In the genomic region with DNA sequence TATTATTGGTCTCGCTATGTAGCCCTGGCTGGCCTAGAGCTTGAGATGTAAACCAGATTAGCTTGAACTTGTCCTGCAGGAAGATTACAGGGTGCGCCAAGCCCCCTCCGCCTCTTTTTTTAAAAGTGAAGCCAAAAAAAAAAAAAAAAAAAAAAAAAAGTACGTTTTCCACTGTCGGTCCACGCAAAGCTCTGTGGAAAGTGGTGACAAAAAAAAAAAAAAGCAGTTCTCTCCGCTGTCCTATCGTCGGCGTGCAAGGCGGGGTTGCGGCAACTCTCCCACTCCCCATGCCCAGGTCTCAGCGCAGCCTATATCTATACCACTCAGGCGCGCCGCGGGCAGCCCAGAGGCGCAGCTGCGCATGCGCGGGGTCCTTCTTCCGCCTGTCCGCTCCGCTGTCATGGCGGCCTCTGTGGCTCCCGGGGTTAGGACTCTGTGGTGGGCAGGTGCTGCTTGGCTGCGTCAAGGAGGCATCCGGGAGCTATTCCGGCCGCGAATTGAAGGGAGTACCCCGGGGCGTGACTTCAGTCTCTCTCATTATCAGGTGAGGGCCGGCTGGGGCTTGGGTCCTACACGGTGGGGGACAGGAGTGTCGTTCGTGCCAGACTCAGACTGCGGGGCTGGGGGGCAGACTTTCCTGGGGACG, we compare ENCODE assay signal across 8 mouse cellular contexts. TPM values are rescaled to one million over a fixed set of nuclear protein-coding genes. Genes with fewer than 3 reads are reported as not detected.
DNase-seq lines count a peak whose midpoint lies in the region; ATAC-seq and TF ChIP-seq lines count a peak whose summit lies in the region.

A gene (plus strand): TSS at position 368 of the 646 bp plus-strand sequence.

- DNase-seq in brain, embryonic 14.5 days (ENCODE audit: low read depth) = peak; percentile 97
- peak; percentile 97 for DNase-seq in kidney, postnatal 0 days (ENCODE audit: low spot score)
- peak; percentile 97 for DNase-seq in liver, embryonic 11.5 days (ENCODE audit: low spot score)
- peak; percentile 97 for DNase-seq in naive thymus-derived CD4-positive, alpha-beta T cell, adult 2 months (ENCODE audit: low read depth)

- WGBS in heart, embryonic 12.5 days = under 1% methylated on average over 39 of the region's 39 CpGs
- under 1% methylated on average over 36 of the region's 39 CpGs for WGBS in kidney, postnatal 0 days
- WGBS in liver, embryonic 11.5 days = under 1% methylated on average over 39 of the region's 39 CpGs
- WGBS in stomach, embryonic 14.5 days = under 1% methylated on average over 39 of the region's 39 CpGs

- H3K36me3 ChIP-seq in C2C12 (ENCODE audit: control insufficient read depth, insufficient read depth) = peaks cover 33% of the 10 kb centered on the region
- peaks cover 38% of the 10 kb centered on the region for H3K36me3 ChIP-seq in erythroblast, embryonic 14.5 days (ENCODE audit: control insufficient read depth)
- H3K36me3 ChIP-seq in heart, embryonic 12.5 days = peaks cover 35% of the 10 kb centered on the region
- H3K36me3 ChIP-seq in kidney, postnatal 0 days (ENCODE audit: insufficient read depth, low read length) = peaks cover 20% of the 10 kb centered on the region
- H3K36me3 ChIP-seq in liver, embryonic 11.5 days (ENCODE audit: control insufficient read depth, insufficient read depth, low read length) = peaks cover 21% of the 10 kb centered on the region
- peaks cover 27% of the 10 kb centered on the region for H3K36me3 ChIP-seq in stomach, embryonic 14.5 days (ENCODE audit: control insufficient read depth, insufficient read depth, low read length)

- peaks cover 18% of the 10 kb centered on the region for H3K4me1 ChIP-seq in erythroblast, embryonic 14.5 days (ENCODE audit: control insufficient read depth)
- peaks cover 7% of the 10 kb centered on the region for H3K4me1 ChIP-seq in heart, embryonic 12.5 days (replicated peaks)
- H3K4me1 ChIP-seq in kidney, postnatal 0 days (replicated peaks; ENCODE audit: insufficient read depth, low read length) = 0 out of 2 replicates have a peak, but pooled peaks cover 4% of the 10 kb centered on the region
- H3K4me1 ChIP-seq in liver, embryonic 11.5 days (replicated peaks; ENCODE audit: control insufficient read depth, insufficient read depth, low read length) = peaks cover 3% of the 10 kb centered on the region
- H3K4me1 ChIP-seq in stomach, embryonic 14.5 days (ENCODE audit: control insufficient read depth, insufficient read depth, low read length) = 0 out of 2 replicates have a peak, but pooled peaks cover 5% of the 10 kb centered on the region

- peak within 1 kb of the TSS; percentile 55 for H3K27ac ChIP-seq in heart, embryonic 12.5 days (ENCODE audit: poor library complexity, severe bottlenecking)
- H3K27ac ChIP-seq in kidney, postnatal 0 days = peak within 1 kb of the TSS; percentile 52; the same call in 1 of the 2 replicates
- H3K27ac ChIP-seq in liver, embryonic 11.5 days (ENCODE audit: low read depth, low read length) = peak within 1 kb of the TSS; percentile 71
- H3K27ac ChIP-seq in stomach, embryonic 14.5 days (ENCODE audit: low read length) = peak within 1 kb of the TSS; percentile 66; the same call in 1 of the 2 replicates

- peak within 1 kb of the TSS; percentile 94 for H3K9ac ChIP-seq in heart, embryonic 12.5 days
- H3K9ac ChIP-seq in kidney, postnatal 0 days (ENCODE audit: low read depth, low read length) = peak within 1 kb of the TSS; percentile 77
- H3K9ac ChIP-seq in liver, embryonic 11.5 days (ENCODE audit: low read depth, low read length) = peak within 1 kb of the TSS; percentile 96
- H3K9ac ChIP-seq in stomach, embryonic 14.5 days (replicated peaks; ENCODE audit: low read depth, low read length) = peak within 1 kb of the TSS; percentile 87

- ATAC-seq in heart, embryonic 12.5 days (ENCODE audit: insufficient number of reproducible peaks, low FRiP score) = peak; percentile 96
- ATAC-seq in kidney, postnatal 0 days (replicated peaks; ENCODE audit: low FRiP score, low read depth) = peak; percentile 98
- ATAC-seq in liver, embryonic 11.5 days (replicated peaks; ENCODE audit: low FRiP score) = peak; percentile 97
- peak; percentile 97 for ATAC-seq in stomach, embryonic 14.5 days (ENCODE audit: insufficient number of reproducible peaks, insufficient read depth, low FRiP score, low read depth)

- peaks cover 15% of the 10 kb centered on the region for H3K79me3 ChIP-seq in C2C12 (ENCODE audit: low read depth)

- peak; percentile 85; the same call in 1 of the 2 replicates for TF ChIP-seq POLR2A in brain, embryonic 14.5 days (IDR thresholded peaks at IDR 0.05; ENCODE audit: borderline replicate concordance, extremely low read depth, insufficient read depth, insufficient read length, poor library complexity, severe bottlenecking)

- peaks cover 25% of the 10 kb centered on the region for H3K79me2 ChIP-seq in C2C12 (ENCODE audit: control insufficient read depth, insufficient read depth)

- no peaks in the 10 kb centered on the region for H3K27me3 ChIP-seq in C2C12 (ENCODE audit: control insufficient read depth, insufficient read depth, insufficient read length)
- H3K27me3 ChIP-seq in erythroblast, embryonic 14.5 days (ENCODE audit: control insufficient read depth) = peaks cover 19% of the 10 kb centered on the region
- H3K27me3 ChIP-seq in heart, embryonic 12.5 days (replicated peaks) = peaks cover 12% of the 10 kb centered on the region
- H3K27me3 ChIP-seq in kidney, postnatal 0 days (ENCODE audit: insufficient read depth, low read length) = no peaks in the 10 kb centered on the region
- no peaks in the 10 kb centered on the region for H3K27me3 ChIP-seq in liver, embryonic 11.5 days (replicated peaks; ENCODE audit: control insufficient read depth, insufficient read depth, low read length)
- no peaks in the 10 kb centered on the region for H3K27me3 ChIP-seq in stomach, embryonic 14.5 days (ENCODE audit: control insufficient read depth, insufficient read depth, low read length)

- TF ChIP-seq CTCF in C2C12 (IDR thresholded peaks at IDR 0.05; ENCODE audit: control insufficient read depth, insufficient read depth, insufficient read length) = no peak
- TF ChIP-seq CTCF in brain, embryonic 14.5 days (IDR thresholded peaks at IDR 0.05; ENCODE audit: borderline replicate concordance, extremely low read depth, insufficient read depth, insufficient read length) = no peak
- TF ChIP-seq CTCF in kidney, postnatal 0 days (IDR thresholded peaks at IDR 0.05; ENCODE audit: low read depth) = no peak

- H3K4me3 ChIP-seq in C2C12 (ENCODE audit: insufficient read depth, poor library complexity, severe bottlenecking) = peak within 1 kb of the TSS; percentile 91
- peak within 1 kb of the TSS; percentile 100 for H3K4me3 ChIP-seq in erythroblast, embryonic 14.5 days (replicated peaks)
- peak within 1 kb of the TSS; percentile 85 for H3K4me3 ChIP-seq in heart, embryonic 12.5 days
- H3K4me3 ChIP-seq in kidney, postnatal 0 days (replicated peaks; ENCODE audit: low read depth, low read length) = peak within 1 kb of the TSS; percentile 63
- H3K4me3 ChIP-seq in liver, embryonic 11.5 days (ENCODE audit: low read depth, low read length) = peak within 1 kb of the TSS; percentile 96
- H3K4me3 ChIP-seq in stomach, embryonic 14.5 days (ENCODE audit: low read depth, low read length) = peak within 1 kb of the TSS; percentile 84

- H3K9me3 ChIP-seq in erythroblast, embryonic 14.5 days (ENCODE audit: control insufficient read depth, low read length) = no peaks in the 10 kb centered on the region
- no peaks in the 10 kb centered on the region for H3K9me3 ChIP-seq in heart, embryonic 12.5 days (replicated peaks)
- H3K9me3 ChIP-seq in kidney, postnatal 0 days (replicated peaks; ENCODE audit: low read length) = no peaks in the 10 kb centered on the region
- no peaks in the 10 kb centered on the region for H3K9me3 ChIP-seq in liver, embryonic 11.5 days (ENCODE audit: control insufficient read depth, low read length)
- H3K9me3 ChIP-seq in stomach, embryonic 14.5 days (ENCODE audit: control insufficient read depth, low read depth, low read length) = no peaks in the 10 kb centered on the region

- peak within 1 kb of the TSS; percentile 92 for H3K4me2 ChIP-seq in heart, embryonic 12.5 days
- H3K4me2 ChIP-seq in kidney, postnatal 0 days (ENCODE audit: low read length) = peak within 1 kb of the TSS; percentile 87
- H3K4me2 ChIP-seq in liver, embryonic 11.5 days = peak within 1 kb of the TSS; percentile 85
- peak within 1 kb of the TSS; percentile 67 for H3K4me2 ChIP-seq in stomach, embryonic 14.5 days (replicated peaks; ENCODE audit: low read depth, low read length)

- peak within 1 kb of the TSS; percentile 83 for H3ac ChIP-seq in C2C12 (ENCODE audit: control insufficient read depth, insufficient read length, low read depth)

TF ChIP-seq in C2C12, 6 proteins besides CTCF, POLR2A, EP300 and RAD21:
- TF ChIP-seq MAX (IDR thresholded peaks at IDR 0.05) (peak; percentile 74), USF1 (IDR thresholded peaks at IDR 0.05; ENCODE audit: low read depth) (no peak)

RNA-seq across cellular contexts. Expression of the gene that starts here (rescaled TPM):
- 81.6 TPM for polyA plus RNA-seq in C2C12 (2012; fragmentation: generic; extraction: Trizol)
- 48.8 and 51.9 TPM in 2 replicates for polyA plus RNA-seq in brain, embryonic 14.5 days (2012; rRNA removed)
- 3.8 and 4.7 TPM in 2 replicates for polyA plus RNA-seq in erythroblast, embryonic 14.5 days (2012)
- 57.4 and 62.0 TPM in 2 replicates for polyA plus RNA-seq in heart, embryonic 12.5 days (2016; fragmentation: Nextera tagmentation; extraction: Ambion mirVana)
- polyA plus RNA-seq in kidney, postnatal 0 days (2015; fragmentation: Nextera tagmentation; extraction: Ambion mirVana) = 52.7 and 57.1 TPM in 2 replicates
- 84.9 and 87.3 TPM in 2 replicates for polyA plus RNA-seq in liver, embryonic 11.5 days (2014; fragmentation: Nextera tagmentation; extraction: Ambion mirVana)
- 66.6 and 67.5 TPM in 2 replicates for polyA plus RNA-seq in stomach, embryonic 14.5 days (2014; fragmentation: Nextera tagmentation; extraction: Ambion mirVana)

Comparison
In these comparisons a context has a peak if more than half of its experiments do, and no peak if none do; other contexts are left out.
1. Peak in every context shown above with its lines: DNase-seq, ATAC-seq, H3K4me3 ChIP-seq and H3K27ac ChIP-seq.